Mouse (Mus musculus) ES-Bruce4 (cell line): ENCODE measurements around the gene Gm28043.

ENCODE experiments used
- CTCF ChIP-seq: IDR thresholded peaks from one replicate; pipeline ENCODE4 v1.8.1; 2011; ENCODE audit warnings: low read depth, low read length
- EP300 ChIP-seq: IDR thresholded peaks from 2 replicates; pipeline ENCODE4 v1.6.1; 2011; ENCODE audit warnings: low read depth, low read length; ENCODE audit not compliant: insufficient read depth
- POLR2A ChIP-seq: IDR thresholded peaks from one replicate; pipeline ENCODE4 v1.8.1; 2011; ENCODE audit warnings: low read length; ENCODE audit not compliant: insufficient read depth

DNA sequence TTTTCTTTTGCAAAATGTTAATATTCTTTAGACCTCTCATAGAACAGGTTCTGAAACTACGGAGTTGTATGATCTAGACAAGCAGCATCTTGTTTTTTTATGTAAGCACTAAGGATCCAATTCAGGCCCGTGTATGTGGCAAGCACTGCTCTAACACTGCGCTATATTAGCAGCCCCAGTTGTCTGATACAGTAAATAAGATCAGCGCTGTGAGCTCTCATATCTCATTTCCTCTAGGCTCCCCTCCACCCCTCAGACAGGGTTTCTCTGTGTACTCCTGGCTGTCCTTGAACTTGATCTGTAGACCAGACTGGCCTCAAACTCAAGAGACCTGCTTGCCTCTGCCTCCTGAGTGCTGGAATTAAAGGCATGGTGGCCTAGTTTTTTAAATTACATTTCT, 54.4 kb downstream of the Gm28043 start:
- TF ChIP-seq EP300, result no peak
- no peak for TF ChIP-seq POLR2A
- no peak for TF ChIP-seq CTCF
